Mouse (Mus musculus): ENCODE measurements around the gene Psmb9.

DNA sequence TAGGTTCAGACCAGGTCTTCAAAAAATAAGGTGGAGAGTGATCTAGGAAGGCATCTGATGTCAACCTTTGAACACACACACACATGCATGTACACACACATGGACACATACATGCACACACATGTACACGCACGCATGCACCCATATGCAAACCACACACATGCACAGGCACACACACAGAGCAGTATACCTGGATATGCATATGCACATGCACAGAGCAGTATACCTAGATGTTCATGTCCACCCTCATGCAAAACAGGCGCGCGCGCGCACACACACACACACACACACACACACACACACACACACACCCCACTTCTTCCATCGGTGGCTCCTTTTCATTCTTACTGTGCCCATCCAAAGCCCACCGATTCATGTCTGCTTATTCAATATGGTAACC lies 20.3 kb upstream of the Psmb9 start:
- TF ChIP-seq CTCF (conservative IDR thresholded peaks at IDR 0.05; ENCODE audit: insufficient read depth, insufficient read length, low read depth, low read length) (no peak), POLR2A (IDR thresholded peaks at IDR 0.05; ENCODE audit: low read depth, low read length) (no peak)

Measured in kidney, adult 2 months (tissue).